Mouse (Mus musculus) cortical plate, adult 2 months (tissue): ENCODE measurements around the gene Nr2c2. TPM values are rescaled to one million over a fixed set of nuclear protein-coding genes. Genes with fewer than 3 reads are reported as not detected.

Experiments used
- H3K27ac ChIP-seq: fragments of 200-500 bp; 2 replicates; pipeline ENCODE4 v1.5.1; 2012; ENCODE audit warnings: low read length, control low read depth, inconsistent platforms; ENCODE audit not compliant: insufficient read depth
- H3K4me1 ChIP-seq: fragments of 200-500 bp; 2 replicates; pipeline ENCODE4 v1.6.1; 2011; ENCODE audit warnings: low read length; ENCODE audit not compliant: control insufficient read depth, insufficient read depth
- H3K4me3 ChIP-seq: fragments of 200-500 bp; 2 replicates; pipeline ENCODE4 v1.5.1; 2011; ENCODE audit warnings: mild to moderate bottlenecking, low read length, control low read depth; ENCODE audit not compliant: insufficient read depth
- CTCF ChIP-seq: fragments of 200-500 bp; IDR thresholded peaks from 2 replicates; pipeline ENCODE4 v1.5.1; 2011; ENCODE audit warnings: mild to moderate bottlenecking, control low read depth, low read length; ENCODE audit not compliant: insufficient read depth; ENCODE audit errors: extremely low read depth
- polyA plus RNA-seq: library from polyadenylated mRNA; depleted of rRNA; stranded (reverse); fragments of >200 nt; gene quantifications from 2 replicates; pipeline ENCODE4 v1.2.3, GENCODE M21; 2012; rRNA removed

Gene Nr2c2
- polyA plus RNA-seq, 1 experiment = 41.8 TPM

- H3K4me1 ChIP-seq = no peaks in the 10 kb centered on the region
- no peak overlapping the region for H3K27ac ChIP-seq
- TF ChIP-seq CTCF = no peak
- no peak overlapping the region for H3K4me3 ChIP-seq
Measured at GRCm38 (mm10) chr6:92222021-92222420, 130.8 kb downstream of the Nr2c2 start.

Other genes with a start within 250 kb of the Nr2c2 start
- gene Ccdc174, start 213.3 kb upstream of the Nr2c2 start, polyA plus RNA-seq = 17.7 and 18.5 TPM in 2 replicates
- gene 4930590J08Rik, start 188.6 kb upstream of the Nr2c2 start, polyA plus RNA-seq = 2.2 and 2.9 TPM in 2 replicates
- gene Fgd5, start 112.5 kb upstream of the Nr2c2 start, polyA plus RNA-seq = 4.0 and 5.0 TPM in 2 replicates
- 58.8 and 63.1 TPM in 2 replicates for gene Mrps25, start 92.6 kb downstream of the Nr2c2 start, polyA plus RNA-seq
- 23.8 and 24.2 TPM in 2 replicates for gene Rbsn, start 123.5 kb downstream of the Nr2c2 start, polyA plus RNA-seq
- gene Trh, start 153.3 kb downstream of the Nr2c2 start, polyA plus RNA-seq = 1.5 and 1.9 TPM in 2 replicates